Mouse (Mus musculus) CD4-positive, CD25-positive, alpha-beta regulatory T cell, adult 4 months (primary cell): Measurements from ENCODE around the gene Hypk. TPM values are rescaled to one million over a fixed set of nuclear protein-coding genes. Genes with fewer than 3 reads are reported as not detected.

Source experiments
- ATAC-seq: one replicate; pipeline ENCODE4 v1.8.0; 2017
- polyA plus RNA-seq, 2 experiments: library from polyadenylated mRNA; unstranded; fragments of 100-300 nt; shearing (Covaris generic); gene quantifications; one replicate each; pipeline ENCODE4 v1.2.1; 2017

The Hypk gene
- polyA plus RNA-seq, result 100 to 1,000 TPM; 114 to 126 TPM

- no peak for ATAC-seq
Observed at GRCm38 (mm10) chr2:121452990-121453389, at the start of gene Hypk. Hypk (plus strand) TSS chr2:121453290.

DNA sequence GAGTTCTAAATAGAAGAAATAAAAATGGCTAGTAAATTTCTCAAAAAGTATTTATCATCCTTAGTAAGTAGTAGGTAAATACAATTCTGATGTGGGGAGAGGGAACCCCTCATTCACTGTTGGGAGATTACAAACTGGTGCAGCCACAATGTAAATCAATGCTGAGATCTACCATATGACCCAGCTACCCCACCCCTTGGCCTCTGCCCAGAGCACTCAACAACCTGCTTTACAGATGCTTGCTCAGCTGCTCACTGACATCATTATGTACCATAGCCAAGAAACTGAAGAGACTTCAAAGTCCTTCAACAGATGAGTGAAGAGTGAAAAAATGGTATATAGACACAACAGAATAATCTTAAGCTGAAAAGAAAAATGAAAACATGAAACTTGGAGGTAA lies 49.8 kb upstream of the Hypk start:
- ATAC-seq, result no peak

- peak; percentile 88 for ATAC-seq
Observed at GRCm38 (mm10) chr2:121408160-121408559, 44.9 kb upstream of the Hypk start.

GRCm38 (mm10) chr2:121412843-121413386 lies 40.2 kb upstream of the Hypk start:
- no peak for ATAC-seq

DNA sequence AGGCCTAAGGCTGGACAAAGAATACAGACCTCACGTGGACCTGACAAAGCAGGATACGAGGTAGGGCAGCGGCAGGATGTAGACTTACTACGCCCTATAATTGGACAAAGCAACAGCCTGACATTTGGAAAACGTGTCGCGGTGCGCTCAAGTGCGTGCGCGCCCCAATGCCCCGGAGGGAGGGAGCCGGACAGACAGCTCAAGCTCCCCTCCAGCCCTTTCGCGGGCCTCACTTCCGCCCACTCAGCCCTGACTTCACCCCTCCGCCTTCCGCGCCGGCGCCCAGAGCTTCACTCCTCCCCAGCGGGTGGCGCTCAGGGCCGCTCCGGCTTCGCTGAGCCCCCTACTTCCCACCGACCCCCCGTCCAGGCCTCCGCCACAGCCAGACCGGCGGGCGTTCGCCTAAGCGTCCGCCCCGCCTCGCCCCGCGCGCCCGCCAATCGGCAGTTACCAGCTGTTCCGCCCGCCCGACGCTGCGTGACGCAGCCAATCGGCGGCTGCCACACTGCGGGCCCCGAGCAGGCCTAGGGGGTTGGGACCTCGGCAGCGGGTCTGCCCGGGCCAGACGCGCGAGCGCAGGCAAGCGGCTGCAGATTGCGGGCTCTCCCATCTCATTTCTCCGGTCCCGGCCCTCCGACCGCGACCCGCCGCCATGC lies 39.6 kb upstream of the Hypk start, which contains the start of the genes Pdia3 and Catsper2:
Gene Pdia3 (plus strand): TSS at position 389 of the 656 bp plus-strand sequence.
Gene Catsper2 (minus strand): TSS at position 406 of the 656 bp plus-strand sequence.
- peak; percentile 80 for ATAC-seq

GRCm38 (mm10) chr2:121414139-121414685 lies 38.9 kb upstream of the Hypk start:
- peak; percentile 49 for ATAC-seq

- ATAC-seq, result no peak
Observed at GRCm38 (mm10) chr2:121415103-121415502, 38.0 kb upstream of the Hypk start.

GRCm38 (mm10) chr2:121415591-121415990 lies 37.5 kb upstream of the Hypk start:
- ATAC-seq, result no peak

DNA sequence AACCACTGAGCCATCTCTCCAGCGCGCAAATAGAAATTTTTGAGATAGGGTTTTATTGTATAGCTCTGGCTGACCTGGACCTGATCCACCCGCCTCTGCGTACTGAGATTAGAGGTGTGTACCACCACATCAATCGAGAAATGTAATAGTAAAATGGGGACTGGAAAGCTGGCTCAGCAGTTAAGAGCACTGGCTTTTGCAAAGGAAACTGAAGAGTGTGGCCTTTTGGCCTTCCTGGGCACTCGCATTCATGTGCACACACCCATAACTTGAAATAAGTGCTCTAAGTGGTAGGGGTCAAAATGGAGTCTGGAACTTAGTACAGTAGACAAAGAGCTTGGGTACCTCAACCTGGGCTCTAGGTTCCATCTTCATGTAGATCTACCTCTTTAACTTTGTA lies 36.7 kb upstream of the Hypk start:
- ATAC-seq, result no peak

DNA sequence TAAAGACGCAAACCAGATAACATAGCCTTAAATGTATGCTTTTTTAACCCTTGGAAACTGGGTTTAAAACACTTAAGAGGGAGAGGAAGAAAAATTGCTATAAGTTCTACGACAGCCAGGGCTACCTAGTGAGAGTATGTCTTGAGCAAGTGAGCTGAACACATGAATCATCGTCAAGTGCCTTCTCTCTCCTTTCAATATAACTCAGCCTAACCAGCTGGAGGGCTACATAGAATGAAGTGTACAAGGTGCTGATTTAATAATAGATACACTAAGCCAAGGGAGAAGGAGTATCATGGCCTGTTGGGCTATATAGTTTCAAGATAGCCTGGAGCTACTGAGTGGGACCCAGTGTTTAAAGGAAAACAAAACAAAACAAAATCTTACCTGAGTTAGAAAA lies 34.6 kb upstream of the Hypk start:
- ATAC-seq, result no peak

- ATAC-seq, result no peak
Observed at GRCm38 (mm10) chr2:121423166-121423565, 29.9 kb upstream of the Hypk start.

DNA sequence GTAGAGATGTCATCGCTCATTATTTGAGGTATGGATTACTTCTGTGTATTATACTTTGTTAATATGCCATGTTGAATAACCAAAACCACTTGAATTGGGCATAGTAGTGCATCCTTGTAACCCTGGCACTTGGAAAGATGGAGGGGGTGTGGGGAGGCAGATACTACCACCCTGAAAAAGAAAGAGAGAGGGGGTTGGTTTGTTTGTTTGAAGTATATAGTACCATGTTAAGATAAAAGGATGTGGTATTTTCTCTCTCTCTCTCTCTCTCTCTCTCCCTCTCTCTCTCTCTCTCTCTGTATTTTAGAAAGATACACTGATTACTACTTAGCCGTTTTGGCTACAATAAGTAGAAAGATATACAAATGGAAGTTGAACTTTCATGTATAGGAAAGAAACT lies 27.2 kb upstream of the Hypk start:
- ATAC-seq, result peak; percentile 51

- ATAC-seq, result peak; percentile 74
Observed at GRCm38 (mm10) chr2:121434854-121435253, 18.2 kb upstream of the Hypk start.

DNA sequence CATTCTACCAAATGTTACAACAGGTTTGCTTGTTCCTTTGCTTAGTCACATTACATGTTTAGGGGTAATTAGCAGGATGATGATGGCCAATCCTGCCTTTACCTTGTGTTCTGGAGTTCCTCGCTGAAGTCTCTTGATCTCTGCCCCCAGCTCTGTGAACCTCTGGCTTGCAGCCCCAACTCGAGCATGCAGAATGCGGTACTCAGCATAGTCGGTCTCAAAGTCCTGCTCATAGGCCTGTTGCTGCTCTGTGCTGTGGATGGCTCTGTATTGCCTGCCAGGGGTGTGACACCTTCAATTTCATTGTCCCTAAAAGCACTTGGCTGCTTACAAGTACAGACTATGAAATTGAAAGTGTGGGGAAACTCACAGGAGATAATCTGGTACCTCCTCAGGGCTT lies 13.3 kb upstream of the Hypk start:
- ATAC-seq, result no peak

DNA sequence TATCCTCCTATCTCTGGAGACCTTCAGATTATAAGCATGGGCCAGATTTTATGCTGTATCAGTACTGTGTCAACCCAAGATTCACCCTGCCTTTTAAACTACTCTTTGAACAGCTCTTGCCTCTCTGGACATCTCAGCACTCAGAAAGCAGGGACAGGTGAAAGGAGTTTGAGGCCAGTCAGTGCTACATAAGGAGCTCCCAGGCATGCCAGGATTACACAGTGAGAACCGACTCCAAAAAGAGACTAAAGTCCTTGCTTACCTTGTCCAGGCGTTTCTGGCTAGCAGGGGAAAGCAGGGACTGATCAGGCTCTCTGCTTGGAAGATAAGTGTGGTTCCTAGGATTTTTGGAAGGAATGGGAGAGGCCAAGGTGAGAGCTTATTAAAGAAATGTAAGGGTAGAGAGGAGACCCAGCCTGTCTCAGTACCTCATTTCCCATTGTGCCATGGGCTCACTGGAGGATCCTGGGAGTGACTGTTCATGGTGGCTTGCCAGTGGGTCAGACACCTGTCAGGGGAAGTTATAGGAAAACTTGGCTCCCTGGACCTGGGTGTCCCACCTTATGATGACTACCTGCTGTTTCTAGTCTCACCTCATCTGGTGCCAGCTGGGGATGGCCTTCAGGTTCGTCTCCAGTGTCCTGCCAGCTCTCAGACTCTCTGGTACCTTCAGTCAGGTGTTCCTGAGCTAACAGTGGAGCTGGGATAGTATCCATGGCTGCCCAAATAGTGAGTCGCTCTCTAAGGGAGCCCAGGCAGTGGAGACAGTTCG lies 12.1 kb upstream of the Hypk start:
- ATAC-seq, result no peak

DNA sequence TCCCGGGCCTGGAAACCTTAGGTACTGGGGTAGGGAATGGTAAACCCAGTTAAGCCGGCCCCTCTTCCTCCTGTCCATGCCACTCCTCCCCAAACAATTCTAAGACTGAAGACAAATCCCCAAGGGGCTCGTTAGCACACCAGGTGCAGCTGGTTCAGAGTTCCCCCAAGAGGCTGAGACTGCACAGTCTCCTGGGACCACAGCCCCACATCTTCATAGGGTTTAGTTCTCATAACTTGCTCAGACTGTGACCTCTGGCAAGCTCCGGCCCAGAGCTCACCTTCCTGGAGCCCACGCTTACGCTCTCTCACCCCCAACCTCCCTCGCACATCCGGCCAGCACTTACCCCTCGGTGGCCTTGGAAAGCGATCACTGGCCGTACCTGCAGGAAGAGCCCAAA lies 11.3 kb upstream of the Hypk start:
- peak; percentile 19 for ATAC-seq

DNA sequence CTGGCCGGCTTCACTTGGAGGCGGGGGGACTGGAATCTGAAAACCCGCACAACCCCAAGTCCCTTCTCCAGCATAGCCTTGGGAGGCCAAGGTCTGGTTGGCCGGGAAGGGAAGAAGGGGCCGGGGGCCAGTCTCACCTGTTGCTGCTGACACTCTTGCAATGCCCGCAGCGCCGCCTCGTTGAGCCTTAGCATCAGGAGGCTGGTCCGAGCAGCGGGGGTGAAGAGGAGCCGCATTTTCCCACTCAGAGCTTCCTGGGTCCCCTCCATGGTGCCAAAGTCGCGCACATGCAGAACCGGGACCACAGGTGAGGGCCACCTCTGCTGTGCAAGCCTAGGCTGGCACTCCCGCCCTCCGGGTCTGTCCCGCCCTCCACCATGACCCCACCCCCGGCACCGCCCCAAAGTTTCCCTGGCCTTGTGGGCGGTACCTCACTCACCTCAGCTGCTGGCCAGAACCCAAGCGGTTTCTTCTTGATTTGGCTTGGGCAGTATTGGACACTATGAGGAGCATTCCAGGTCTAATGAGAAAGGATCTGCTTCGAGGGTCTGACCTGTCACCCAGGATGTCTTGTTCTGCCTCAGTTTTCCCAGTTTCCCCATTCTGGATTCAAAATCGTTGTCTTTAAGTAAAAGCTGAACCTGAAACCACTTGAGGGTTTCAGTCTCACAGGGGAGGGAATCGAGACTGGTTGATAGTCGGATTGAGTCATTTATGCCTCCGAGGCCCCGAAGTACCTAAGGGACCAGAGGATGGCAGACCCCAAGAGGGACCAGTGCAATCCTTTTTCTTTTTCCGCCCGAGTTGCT lies 10.6 kb upstream of the Hypk start:
- ATAC-seq, result peak; percentile 88

- ATAC-seq, result no peak
Observed at GRCm38 (mm10) chr2:121443068-121443349, 10.1 kb upstream of the Hypk start.

GRCm38 (mm10) chr2:121444178-121444577 lies 8.9 kb upstream of the Hypk start, which contains the start of gene Ell3:
Ell3 (minus strand) TSS chr2:121444278.
- no peak for ATAC-seq

DNA sequence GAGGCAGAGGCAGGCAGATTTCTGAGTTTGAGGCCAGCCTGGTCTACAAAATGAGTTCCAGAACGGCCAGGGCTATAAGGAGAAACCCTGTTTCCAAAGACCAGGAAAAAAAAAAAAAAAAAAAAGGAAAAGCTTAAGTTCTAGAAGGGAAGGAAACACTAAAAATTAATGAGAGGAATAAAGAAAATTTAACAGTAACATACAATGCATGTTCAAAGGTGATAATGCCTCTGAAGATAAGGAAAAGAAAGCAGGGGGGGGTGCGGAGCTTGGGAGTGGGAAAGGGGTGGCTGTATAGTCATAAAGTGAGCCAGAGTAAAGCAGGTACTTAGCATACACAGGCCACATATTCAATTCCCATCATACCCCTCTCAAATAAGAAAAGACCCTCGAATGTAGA lies 8.0 kb upstream of the Hypk start:
- ATAC-seq, result no peak

DNA sequence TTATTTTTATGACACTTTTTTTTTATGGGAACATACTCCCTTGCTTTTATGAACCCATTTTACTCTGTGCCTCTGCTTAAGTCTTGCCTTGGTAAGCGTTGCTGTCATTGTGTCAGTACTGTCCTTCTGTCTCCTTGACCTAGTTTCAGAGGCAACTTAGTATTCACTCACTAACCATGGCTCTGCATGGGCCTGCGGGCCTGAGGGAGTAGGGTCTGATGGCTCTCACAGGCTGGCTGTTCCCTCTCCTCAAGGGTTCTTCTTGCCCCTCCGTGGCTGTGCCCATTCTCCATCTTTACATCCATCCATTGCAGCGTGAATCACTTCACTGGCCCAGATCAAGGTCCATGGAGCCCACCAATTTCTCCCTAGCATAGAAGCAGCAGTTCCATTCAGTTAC lies 6.6 kb upstream of the Hypk start:
- no peak for ATAC-seq

GRCm38 (mm10) chr2:121447006-121447405 lies 6.1 kb upstream of the Hypk start:
- no peak for ATAC-seq

- no peak for ATAC-seq
Observed at GRCm38 (mm10) chr2:121448136-121448535, 5.0 kb upstream of the Hypk start.
